Mouse (Mus musculus) ES-E14 (cell line): Measurements from ENCODE around the gene Bnc2.

Experiments used
- CHD2 ChIP-seq: IDR thresholded peaks from 2 replicates; pipeline ENCODE4 v1.6.1; 2014; ENCODE audit warnings: mild to moderate bottlenecking, low read depth, low read length, inconsistent platforms
- HCFC1 ChIP-seq: IDR thresholded peaks from 2 replicates; pipeline ENCODE4 v1.6.1; 2012; ENCODE audit warnings: low read length, inconsistent platforms, borderline replicate concordance; ENCODE audit not compliant: insufficient read depth
- MAFK ChIP-seq: IDR thresholded peaks from 2 replicates; pipeline ENCODE4 v1.6.1; 2014; ENCODE audit warnings: mild to moderate bottlenecking, low read depth, low read length, inconsistent platforms; ENCODE audit not compliant: insufficient read depth

GRCm38 (mm10) chr4:84247356-84247755 is 427.7 kb downstream of the Bnc2 start:
- no peak for TF ChIP-seq CHD2
- TF ChIP-seq MAFK, result no peak
- no peak for TF ChIP-seq HCFC1
